Mouse (Mus musculus): ENCODE data around the gene Stx1a. TPM values are rescaled to one million over a fixed set of nuclear protein-coding genes. Genes with fewer than 3 reads are reported as not detected.

Stx1a gene
- total RNA-seq, 2 experiments from 2014 or later: 413 to 473 TPM

DNA sequence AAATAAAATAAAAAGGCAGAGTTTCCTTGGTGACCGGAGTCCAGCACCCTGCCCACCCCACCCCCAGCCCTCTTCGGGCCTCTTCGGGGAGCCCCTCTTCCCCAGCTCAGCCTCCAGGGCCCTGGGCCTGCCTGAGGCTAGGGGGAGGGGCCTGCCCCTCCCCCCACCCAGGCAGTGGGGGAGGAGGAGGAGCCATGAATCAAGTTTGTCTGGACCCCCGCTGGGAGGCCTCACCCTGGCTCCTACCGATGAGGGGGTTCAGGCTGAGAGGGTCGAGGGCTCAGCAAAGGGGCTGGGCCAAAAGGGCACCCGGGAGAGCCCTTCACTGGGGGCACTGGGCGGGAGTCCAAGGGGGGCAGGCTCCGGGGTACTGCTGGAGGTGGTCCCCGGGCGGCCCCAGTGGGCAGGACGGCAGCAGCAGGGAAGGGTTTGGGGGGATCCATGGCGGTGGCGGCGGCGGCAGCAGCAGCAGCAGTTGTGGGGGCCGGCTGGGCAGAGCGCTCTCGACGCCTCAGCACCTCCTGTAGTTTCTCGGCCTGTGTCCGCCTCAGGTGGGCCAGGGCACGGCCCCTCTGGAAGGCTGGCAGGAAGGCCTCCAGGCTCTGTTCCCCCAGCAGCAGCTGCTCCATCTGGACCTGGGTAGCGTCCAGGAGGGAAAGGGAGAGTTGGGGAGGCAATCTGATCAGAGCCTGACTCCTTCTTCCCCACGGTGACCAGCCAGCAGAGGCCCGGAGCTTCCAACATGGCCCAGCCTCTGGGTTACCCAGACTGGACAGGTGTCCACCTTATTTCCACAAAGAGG is 50.3 kb downstream of the Stx1a start:
- DNase-seq (ENCODE audit: low spot score in 2 of 2): no peak
- intact Hi-C loops (cut with DNase I): no loop called here

DNA sequence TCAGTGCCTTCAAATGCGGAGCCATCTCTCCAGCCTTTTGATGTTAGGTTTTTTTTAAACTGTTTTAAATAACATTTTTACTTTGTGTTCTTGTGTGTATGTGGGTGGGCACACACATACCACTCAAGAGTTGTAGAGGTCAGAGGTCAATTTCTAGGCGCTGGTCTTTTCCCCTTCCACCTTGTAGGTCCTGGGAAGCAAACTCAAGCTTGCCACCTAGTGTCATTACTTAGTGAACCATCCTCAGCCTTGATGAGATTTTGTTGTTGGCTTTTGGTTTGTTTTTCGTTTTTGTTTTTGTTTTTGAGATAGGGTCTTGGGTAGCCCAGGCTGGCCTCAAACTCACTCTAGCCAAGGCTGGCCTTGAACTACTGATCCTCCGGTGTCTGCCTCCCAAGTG is 52.4 kb downstream of the Stx1a start:
- intact Hi-C loops (cut with DNase I): loop anchor here (2.0 kb wide), 1 partner anchor 59 kb away; no protein-coding TSS in a partner anchor

GRCm38 (mm10) chr5:135076368-135076767 is 53.1 kb downstream of the Stx1a start:
- intact Hi-C loops (cut with DNase I): loop anchor here (2.0 kb wide), 1 partner anchor 60 kb away; no protein-coding TSS in a partner anchor
- DNase-seq (ENCODE audit: low spot score in 2 of 2): no peak

More for the DNA sequence above, 52.4 kb downstream of the Stx1a start:
- no peak for DNase-seq (ENCODE audit: low spot score in 2 of 2)

GRCm38 (mm10) chr5:135076931-135077505 is 53.7 kb downstream of the Stx1a start:
- peak; percentile 46 to 51 for DNase-seq (ENCODE audit: low spot score in 2 of 2)
- intact Hi-C loops (cut with DNase I): loop anchor here (2.0 kb wide), 1 partner anchor 60 kb away; no protein-coding TSS in a partner anchor

DNA sequence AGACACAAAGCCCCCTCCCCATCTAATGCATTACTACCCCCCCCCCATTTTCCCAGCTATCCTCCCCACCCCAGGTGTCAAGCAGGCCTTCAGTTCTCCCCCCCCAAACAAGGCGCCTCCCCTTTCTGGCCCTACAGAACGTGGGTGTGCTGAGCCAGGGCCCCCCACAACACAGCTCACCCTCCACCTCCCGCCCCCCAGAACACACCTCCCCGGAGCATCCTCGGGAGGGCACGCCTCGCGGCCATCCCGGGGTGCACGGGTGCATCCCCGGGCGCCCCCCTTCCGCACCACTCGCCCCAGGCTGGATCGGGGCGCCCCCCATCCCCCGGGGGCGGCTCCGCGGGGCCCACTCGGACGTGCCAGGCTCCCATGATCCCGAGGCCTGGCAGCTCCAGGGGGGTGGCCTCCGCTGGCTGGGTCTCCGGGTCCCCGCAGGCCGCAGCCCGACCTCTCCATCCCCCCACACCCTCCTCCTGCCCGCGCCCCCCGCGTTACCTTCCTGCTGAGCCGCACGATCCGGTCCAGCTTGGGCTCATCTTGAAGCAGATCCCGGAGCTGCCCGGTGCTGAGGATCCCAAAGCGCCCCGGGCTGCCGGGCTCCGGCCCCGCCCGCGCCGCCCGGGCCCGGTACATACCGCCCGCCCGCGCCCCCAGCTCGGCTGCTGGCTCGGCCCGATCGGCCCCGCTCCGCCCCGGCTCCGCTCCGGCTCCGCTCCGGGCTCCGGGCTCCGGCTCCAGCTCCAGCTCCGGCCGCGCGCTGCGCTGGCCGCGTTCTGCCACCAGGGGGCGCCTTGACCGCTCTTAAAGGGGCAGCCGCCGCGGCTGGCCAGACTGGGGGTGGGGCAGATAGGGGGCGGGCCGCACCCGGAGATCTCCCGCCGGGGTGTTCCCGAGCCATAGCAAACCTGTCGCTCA is 54.5 kb downstream of the Stx1a start, which contains the start of gene Vps37d:
Vps37d (minus strand) TSS at position 703 of the 918 bp plus-strand sequence.
- DNase-seq (ENCODE audit: low spot score in 2 of 2): peak; percentile 88 to 96
- intact Hi-C loops (cut with DNase I): loop anchor here (2.0 kb wide), 1 partner anchor 61 kb away; no protein-coding TSS in a partner anchor

DNA sequence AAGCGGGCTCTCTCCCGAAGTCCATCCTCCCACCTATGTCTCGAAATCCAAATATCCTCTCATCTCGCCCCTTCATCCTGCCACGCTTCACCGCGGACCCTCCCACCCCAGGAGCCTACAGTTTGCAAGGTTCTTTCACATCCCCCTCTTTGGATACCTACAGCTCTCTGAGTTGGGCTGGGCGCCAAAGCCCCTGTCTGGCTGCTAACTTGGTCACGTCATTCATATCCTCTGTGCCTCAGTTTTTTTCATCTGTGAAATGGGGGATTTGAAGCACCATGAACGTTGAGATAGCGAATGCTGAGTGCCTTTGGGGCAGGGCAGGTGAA is 55.2 kb downstream of the Stx1a start:
- intact Hi-C loops (cut with DNase I): no loop called here

DNA sequence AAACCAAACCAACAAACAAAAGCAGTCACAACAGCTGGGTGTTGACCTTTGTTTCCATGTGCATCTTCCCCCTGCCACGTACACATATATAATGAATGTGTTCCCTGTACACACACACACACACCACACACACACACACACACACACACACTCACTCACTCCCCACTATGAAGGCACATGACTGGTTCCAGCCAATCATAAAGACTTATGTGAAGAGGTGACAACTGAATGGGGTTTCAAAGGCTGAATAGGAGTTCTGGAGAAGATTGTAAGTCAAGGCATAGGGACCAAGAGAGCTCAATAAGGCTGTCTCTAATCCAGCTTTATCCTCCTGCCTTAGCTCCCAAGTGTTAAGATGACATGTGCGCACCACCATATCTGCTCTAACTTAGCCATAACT is 56.3 kb downstream of the Stx1a start:
- intact Hi-C loops (cut with DNase I): no loop called here
- no peak for DNase-seq (ENCODE audit: low spot score in 2 of 2)

More for the DNA sequence above, 55.2 kb downstream of the Stx1a start:
- peak in 1 of 2 experiments; percentile 49 for DNase-seq (ENCODE audit: low spot score in 2 of 2)

DNA sequence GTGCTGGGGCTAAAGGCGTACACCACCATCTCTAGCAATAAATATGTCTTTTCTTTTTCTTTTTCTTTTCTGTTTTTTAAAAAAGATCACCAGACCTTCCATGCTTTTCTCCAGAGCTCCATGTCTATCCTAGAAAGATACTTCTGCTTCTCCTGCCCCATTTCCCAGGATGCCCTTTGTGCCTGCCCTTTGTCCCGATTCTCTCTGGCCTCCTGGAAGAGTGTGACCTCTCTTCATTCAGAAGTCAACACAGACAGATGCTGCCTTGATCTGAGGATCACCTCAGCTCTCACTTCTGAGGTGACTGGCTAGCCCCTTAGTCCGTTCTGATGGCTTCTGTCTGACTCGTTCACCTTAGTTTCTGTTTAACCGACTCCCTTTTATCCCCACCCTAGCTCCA is 57.3 kb downstream of the Stx1a start:
- intact Hi-C loops (cut with DNase I): no loop called here
- DNase-seq (ENCODE audit: low spot score in 2 of 2): no peak

DNA sequence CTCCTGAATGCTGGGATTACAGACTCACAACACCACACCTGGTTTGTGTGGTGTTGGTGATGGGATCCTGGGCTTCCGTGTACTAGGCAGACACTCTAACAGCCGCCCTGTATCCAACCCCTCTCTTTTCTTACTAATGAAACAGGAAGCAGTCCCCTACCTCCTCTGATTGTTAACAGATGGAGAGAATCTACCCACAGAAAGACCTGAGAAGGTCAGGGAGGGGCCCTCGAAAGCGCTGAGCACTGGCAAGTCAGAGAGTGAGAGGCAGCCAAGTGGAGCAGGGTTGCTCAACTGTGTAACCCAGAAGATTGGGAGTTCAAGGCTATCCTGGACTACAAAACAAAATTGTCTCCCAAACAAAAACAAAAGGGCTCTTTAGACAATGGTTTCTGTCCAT is 63.6 kb downstream of the Stx1a start:
- no peak for DNase-seq (ENCODE audit: low spot score in 2 of 2)
- intact Hi-C loops (cut with DNase I): no loop called here

- DNase-seq (ENCODE audit: low spot score in 2 of 2): no peak
- intact Hi-C loops (cut with DNase I): no loop called here
Measured at GRCm38 (mm10) chr5:135089653-135090052, 66.4 kb downstream of the Stx1a start, which contains the start of gene Mlxipl. Mlxipl (plus strand) TSS chr5:135089890.

Other genes with a start within 250 kb of the Stx1a start
- not detected for gene Tmem270, start 116.7 kb upstream of the Stx1a start, total RNA-seq (2021)
- gene Cldn13, start 108.0 kb upstream of the Stx1a start, total RNA-seq (2021): not detected
- gene Mettl27, start 91.1 kb upstream of the Stx1a start, total RNA-seq (2021): 1 to 10 TPM; 7.3 TPM
- gene Cldn4, start 76.5 kb upstream of the Stx1a start, total RNA-seq (2021): not detected
- 1 to 10 TPM in 1 of 2 experiments, under 1 TPM in 1; 0.37 to 1.7 TPM for gene Cldn3, start 37.3 kb upstream of the Stx1a start, total RNA-seq (2021)
- 10 to 100 TPM; 41.2 to 42.0 TPM for gene Abhd11, start 14.3 kb upstream of the Stx1a start, total RNA-seq (2021)
- 10 to 100 TPM; 41.6 to 42.9 TPM for gene Dnajc30, start 40.7 kb downstream of the Stx1a start, total RNA-seq (2021)
- 10 to 100 TPM; 34.0 to 55.7 TPM for gene Bud23, start 41.5 kb downstream of the Stx1a start, total RNA-seq (2021)
- 10 to 100 TPM; 23.6 to 30.9 TPM for gene Vps37d, start 54.8 kb downstream of the Stx1a start, total RNA-seq (2021)
- gene Mlxipl, start 66.4 kb downstream of the Stx1a start, total RNA-seq (2021): 1 to 10 TPM; 4.0 to 4.5 TPM
- gene Tbl2, start 126.2 kb downstream of the Stx1a start, total RNA-seq (2021): 10 to 100 TPM; 28.1 to 28.2 TPM
- 10 to 100 TPM; 41.5 to 44.9 TPM for gene Bcl7b, start 144.8 kb downstream of the Stx1a start, total RNA-seq (2021)
- gene Baz1b, start 163.8 kb downstream of the Stx1a start, total RNA-seq (2021): 10 to 100 TPM; 51.9 to 55.1 TPM
- 1 to 10 TPM; 6.2 to 6.8 TPM for gene Fzd9, start 227.7 kb downstream of the Stx1a start, total RNA-seq (2021)